Comparison of ENCODE assay signal across 22 mouse cellular contexts in genomic region chr14:58101298-58101697, GRCm38 (mm10). TPM values are rescaled to one million over a fixed set of nuclear protein-coding genes. Genes with fewer than 3 reads are reported as not detected.
A peak's percentile ranks its signal among the peaks of the same experiment; 100 is the strongest.
DNase-seq lines count a peak whose midpoint lies in the region; ATAC-seq and TF ChIP-seq lines count a peak whose summit lies in the region.
"Had no signal": no experiment of that assay in that cellular context is flagged by ENCODE, and none has a peak within 500 bp of the region (broad histone marks: within the 10 kb centered on the region; RNA-seq: fewer than 3 reads in every experiment).

No protein-coding gene starts in this region.

- WGBS in limb, embryonic 11.5 days: 15% methylated on average over 6 of the region's 6 CpGs
- 18% methylated on average over 6 of the region's 6 CpGs for WGBS in limb, embryonic 10.5 days

- H3K4me1 ChIP-seq in limb, embryonic 11.5 days (ENCODE audit: control insufficient read depth, insufficient read depth, low read length): 0 out of 2 replicates have a peak, but pooled peaks cover 3% of the 10 kb centered on the region
- no peaks in the 10 kb centered on the region for H3K4me1 ChIP-seq in limb, embryonic 10.5 days
- H3K4me1 ChIP-seq in ES-E14 (ENCODE audit: control insufficient read depth in 2 of 2, insufficient read depth in 2 of 2, low read length in 2 of 2, poor library complexity in 1 of 2): peaks cover 2 to 9% of the 10 kb centered on the region in 2 experiments; a peak in 3 of 4 replicates
- H3K4me1 ChIP-seq: forebrain, embryonic 15.5 days; heart, embryonic 12.5 days; midbrain, embryonic 12.5 days had no signal

- in situ Hi-C loops in ES-E14 (cut with MboI; ENCODE audit: low sequenced_read_pairs in 2 of 2, unreplicated experiment in 2 of 2): no loop called here

- no peaks in the 10 kb centered on the region for H3K27me3 ChIP-seq in limb, embryonic 11.5 days (ENCODE audit: control insufficient read depth, insufficient read depth, low read length)
- H3K27me3 ChIP-seq in limb, embryonic 10.5 days (ENCODE audit: low read depth, poor library complexity, severe bottlenecking): no peaks in the 10 kb centered on the region
- H3K27me3 ChIP-seq: embryonic facial prominence, embryonic 15.5 days; forebrain, embryonic 15.5 days; heart, embryonic 12.5 days had no signal

- ATAC-seq in limb, embryonic 11.5 days (ENCODE audit: insufficient number of reproducible peaks, low FRiP score, low TSS enrichment, low read depth): no peak
- ATAC-seq: activated CD4-positive, CD25-positive, alpha-beta regulatory T cell, adult 4 months; forebrain, embryonic 15.5 days had no signal

- no peak overlapping the region for H3K4me3 ChIP-seq in limb, embryonic 11.5 days (ENCODE audit: low read depth, low read length)
- H3K4me3 ChIP-seq in limb, embryonic 10.5 days: no peak overlapping the region
- H3K4me3 ChIP-seq in ES-E14 (ENCODE audit: insufficient read depth in 1 of 2, low read depth in 1 of 2, low read length in 2 of 2, poor library complexity in 1 of 2, severe bottlenecking in 1 of 2): no peak overlapping the region
- H3K4me3 ChIP-seq: embryonic facial prominence, embryonic 15.5 days; forebrain, embryonic 15.5 days; heart, embryonic 12.5 days; midbrain, embryonic 12.5 days had no signal

- peak; percentile 15 for DNase-seq in limb, embryonic 11.5 days (ENCODE audit: low spot score)
- no peak for DNase-seq in limb, embryonic 10.5 days (ENCODE audit: low spot score)
- DNase-seq in ES-E14 (ENCODE audit: low read depth, low spot score) (peak; percentile 44), ZHBTc4 (ENCODE audit: low read depth, low spot score) (peak; percentile 80)
- DNase-seq in mesoderm, embryonic 11.5 days (ENCODE audit: low read depth, low spot score): peak; percentile 23
- DNase-seq in layer of hippocampus, postnatal 10 days (ENCODE audit: low spot score in 2 of 2): no peak
- no peak for DNase-seq in lung, postnatal 10 days
- DNase-seq: adrenal gland, postnatal 36 days; cerebellum, postnatal 10 days; embryo, embryonic 11 days; kidney, adult 11 months; kidney, postnatal 36 days; layer of hippocampus, adult 9-11 months; lung, adult 18-20 months; lung, postnatal 36 days; thymus, postnatal 4 days had no signal

- no peaks in the 10 kb centered on the region for H3K36me3 ChIP-seq in limb, embryonic 11.5 days (ENCODE audit: control insufficient read depth, insufficient read depth, low read length)
- no peaks in the 10 kb centered on the region for H3K36me3 ChIP-seq in limb, embryonic 10.5 days
- H3K36me3 ChIP-seq in ES-E14 (ENCODE audit: control insufficient read depth, insufficient read depth, low read length, poor library complexity, severe bottlenecking): no peaks in the 10 kb centered on the region
- H3K36me3 ChIP-seq: embryonic facial prominence, embryonic 15.5 days; forebrain, embryonic 15.5 days; heart, embryonic 12.5 days; midbrain, embryonic 12.5 days had no signal

- no peak overlapping the region for H3K27ac ChIP-seq in limb, embryonic 11.5 days (replicated peaks; ENCODE audit: low read depth, low read length)
- H3K27ac ChIP-seq in limb, embryonic 10.5 days: no peak overlapping the region
- H3K27ac ChIP-seq in ES-E14 (ENCODE audit: insufficient read depth, low read depth, low read length, poor library complexity, severe bottlenecking): no peak overlapping the region
- H3K27ac ChIP-seq: embryonic facial prominence, embryonic 15.5 days; forebrain, embryonic 15.5 days; midbrain, embryonic 12.5 days had no signal

- no peak overlapping the region for H3K9ac ChIP-seq in limb, embryonic 11.5 days (ENCODE audit: low read length)
- no peak overlapping the region for H3K9ac ChIP-seq in ES-E14 (ENCODE audit: insufficient read depth, low read depth, low read length, poor library complexity, severe bottlenecking)
- H3K9ac ChIP-seq: embryonic facial prominence, embryonic 15.5 days; forebrain, embryonic 15.5 days; heart, embryonic 12.5 days; midbrain, embryonic 12.5 days had no signal

- H3K4me2 ChIP-seq in limb, embryonic 11.5 days (ENCODE audit: low read depth, severe bottlenecking): no peak overlapping the region
- H3K4me2 ChIP-seq: embryonic facial prominence, embryonic 15.5 days; forebrain, embryonic 15.5 days; heart, embryonic 12.5 days; midbrain, embryonic 12.5 days had no signal

- no peaks in the 10 kb centered on the region for H3K9me3 ChIP-seq in limb, embryonic 11.5 days (ENCODE audit: control insufficient read depth, low read length)
- H3K9me3 ChIP-seq in limb, embryonic 10.5 days (replicated peaks): no peaks in the 10 kb centered on the region
- H3K9me3 ChIP-seq in ES-E14 (ENCODE audit: control insufficient read depth, insufficient read depth, low read depth, low read length): no peaks in the 10 kb centered on the region
- H3K9me3 ChIP-seq: embryonic facial prominence, embryonic 15.5 days; forebrain, embryonic 15.5 days; heart, embryonic 12.5 days; midbrain, embryonic 12.5 days had no signal

TF ChIP-seq in ES-E14, 5 proteins besides CTCF, POLR2A, EP300 and RAD21:
- TF ChIP-seq ZNF384 (IDR thresholded peaks at IDR 0.05; ENCODE audit: low read depth, low read length) (no peak), MAFK (IDR thresholded peaks at IDR 0.05; ENCODE audit: insufficient read depth, low read depth, low read length) (no peak), HCFC1 (IDR thresholded peaks at IDR 0.05; ENCODE audit: borderline replicate concordance, insufficient read depth, low read length) (no peak), ZC3H11A (IDR thresholded peaks at IDR 0.05; ENCODE audit: borderline replicate concordance, low read depth, low read length) (no peak), CHD2 (IDR thresholded peaks at IDR 0.05; ENCODE audit: low read depth, low read length) (no peak)

RNA-seq across cellular contexts. Expression of gene Fgf9, which starts 31.0 kb away (rescaled TPM):
- 9.4 and 11.6 TPM in 2 replicates for polyA plus RNA-seq in limb, embryonic 11.5 days (2014; fragmentation: Nextera tagmentation; extraction: Ambion mirVana)
- polyA plus RNA-seq in limb, embryonic 10.5 days (2016; fragmentation: Nextera tagmentation; extraction: Ambion mirVana): 3.0 and 6.5 TPM in 2 replicates
- not detected in 2 replicates for total RNA-seq in ES-E14 (2012; rRNA removed)
- total RNA-seq in layer of hippocampus, postnatal 10 days (2021): 10 to 100 TPM; 15.8 to 16.9 TPM
- total RNA-seq: neutrophil, adult 5-6 weeks had no signal

Comparison
In these comparisons a context has a peak if more than half of its experiments do, and no peak if none do; other contexts are left out.
1. DNase-seq: peak in limb, embryonic 11.5 days (single experiment), ES-E14 (single experiment), ZHBTc4 (single experiment) and mesoderm, embryonic 11.5 days (single experiment); none in limb, embryonic 10.5 days (single experiment), layer of hippocampus, postnatal 10 days (0 of 2) and lung, postnatal 10 days (single experiment).
2. RNA of gene Fgf9, which starts 31.0 kb away (total RNA-seq): 15.8 to 16.9 TPM in layer of hippocampus, postnatal 10 days; not detected in ES-E14; every median in the first group is over 10 times any median in the second.